Mouse (Mus musculus) layer of hippocampus, postnatal 36 days (tissue): ENCODE data around the gene Notch2. TPM values are rescaled to one million over a fixed set of nuclear protein-coding genes. Genes with fewer than 3 reads are reported as not detected.

ENCODE experiments used
- DNase-seq, 2 experiments: peaks; one replicate each; pipeline ENCODE4 v3.0.0; 2022
- total RNA-seq, 2 experiments: library from RNA; stranded (reverse); gene quantifications; 2 replicates each; pipeline ENCODE4 v1.2.3; 2021

The Notch2 gene
- total RNA-seq, 2 experiments from 2014 or later, result 23.2 to 24.6 TPM

DNA sequence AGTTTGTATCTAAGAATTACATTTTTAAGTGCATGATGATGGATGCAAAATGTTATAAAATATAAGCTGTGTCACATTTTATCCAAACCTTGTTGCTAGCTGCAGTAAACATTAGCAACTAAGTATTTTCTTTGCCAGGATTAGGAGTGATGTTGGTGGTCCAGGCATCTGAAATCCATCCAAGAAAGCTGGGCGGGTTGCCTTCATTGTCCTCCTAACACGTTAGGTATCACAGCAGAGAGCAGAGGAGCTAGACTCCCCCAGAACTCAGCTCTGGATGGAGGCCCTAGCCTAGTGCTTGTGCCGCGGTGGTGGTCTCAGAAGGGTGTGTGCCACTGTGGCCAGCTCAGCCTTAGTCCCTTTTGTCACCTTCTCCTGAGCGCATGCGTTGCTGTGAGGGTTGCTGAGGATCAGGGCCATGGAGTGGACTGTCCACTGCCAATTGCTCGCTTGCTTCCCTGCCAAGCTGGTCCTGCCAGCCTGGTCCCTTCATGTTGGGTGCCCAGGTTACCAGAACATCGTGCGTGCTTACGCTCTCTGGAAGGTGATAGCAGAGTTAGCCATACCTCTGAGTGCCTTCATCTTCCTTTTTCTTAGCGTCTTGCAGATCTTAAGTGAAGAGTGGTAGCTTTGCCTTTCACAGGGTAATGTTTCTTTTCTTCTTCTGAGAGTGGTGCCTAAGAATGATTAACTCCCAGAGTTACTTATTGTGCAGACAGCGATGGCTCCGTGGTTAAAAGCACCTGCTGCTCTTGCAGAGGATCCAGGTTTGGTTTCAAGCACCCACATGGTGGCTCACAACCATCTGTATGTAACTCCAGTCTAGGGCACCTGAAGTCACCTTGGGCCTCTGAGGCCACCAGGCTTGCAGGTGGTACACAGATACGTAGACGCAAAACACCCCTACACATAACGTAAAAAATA lies 39.4 kb downstream of the Notch2 start:
- no peak for DNase-seq

DNA sequence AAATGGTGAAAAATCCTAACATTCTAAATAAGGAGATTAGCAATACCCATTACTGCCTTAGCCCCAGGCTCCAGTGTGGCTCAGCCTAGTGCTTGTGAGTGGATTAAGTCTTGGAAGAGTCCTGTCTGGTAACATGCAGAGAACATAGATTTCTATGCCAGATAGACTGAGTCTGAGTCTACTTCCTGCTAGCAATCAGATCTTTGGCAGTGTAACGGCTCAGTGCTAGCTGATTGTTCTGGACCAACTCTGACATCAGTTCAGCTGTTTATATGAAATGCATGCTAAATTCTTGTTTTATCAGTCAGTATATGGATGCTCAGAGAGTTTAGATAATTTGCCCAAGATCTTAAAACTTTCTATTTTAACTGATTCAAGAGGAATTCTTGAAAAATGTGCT lies 40.5 kb downstream of the Notch2 start:
- no peak for DNase-seq

DNA sequence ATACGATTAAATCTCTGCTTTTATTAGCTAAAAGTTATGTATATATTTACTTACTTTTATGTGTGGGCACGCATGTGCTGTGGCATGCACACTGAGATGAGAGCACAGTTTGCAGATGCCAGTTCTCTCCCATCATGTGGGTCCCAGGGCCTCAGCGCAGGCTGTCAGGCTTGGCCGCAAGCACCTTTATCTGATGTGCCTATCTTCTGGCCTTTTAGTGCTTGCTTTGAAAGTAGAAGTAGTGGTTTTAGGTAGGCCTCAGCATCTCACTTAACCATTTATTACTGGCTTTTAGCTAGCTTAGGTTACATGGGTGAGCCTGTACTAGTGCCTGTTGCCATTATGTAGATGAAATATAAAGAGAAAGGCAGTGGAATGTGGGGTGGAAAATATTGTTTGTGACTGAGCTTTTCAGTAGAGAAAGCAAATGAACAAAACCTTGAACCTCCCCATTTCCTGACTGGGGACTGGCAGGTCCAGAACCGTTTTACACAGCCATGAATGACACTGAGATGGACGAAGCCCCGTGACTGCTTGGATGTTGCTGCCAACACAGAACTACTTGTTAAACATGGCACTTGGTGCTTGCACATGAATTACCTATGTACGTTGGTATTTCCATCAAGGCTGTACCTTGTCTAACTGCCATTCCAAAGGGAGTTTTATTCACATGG lies 41.1 kb downstream of the Notch2 start:
- no peak for DNase-seq

DNA sequence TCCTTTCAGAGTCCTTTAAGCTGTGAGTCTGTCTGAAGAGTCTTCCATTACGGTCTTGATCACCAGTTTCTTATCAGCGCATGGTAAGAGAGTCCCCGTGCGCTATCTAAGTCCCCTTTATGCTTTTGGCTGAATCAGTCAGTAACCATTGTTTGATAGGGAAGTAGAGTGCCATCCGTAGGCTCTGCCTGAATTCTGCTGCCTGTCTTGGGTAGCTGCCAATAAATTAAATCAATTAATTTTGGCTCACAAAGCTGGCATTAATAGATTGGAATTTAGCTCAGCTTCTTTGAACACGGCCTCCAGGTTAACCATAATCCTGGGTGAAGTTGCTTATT lies 41.6 kb downstream of the Notch2 start:
- no peak for DNase-seq

DNA sequence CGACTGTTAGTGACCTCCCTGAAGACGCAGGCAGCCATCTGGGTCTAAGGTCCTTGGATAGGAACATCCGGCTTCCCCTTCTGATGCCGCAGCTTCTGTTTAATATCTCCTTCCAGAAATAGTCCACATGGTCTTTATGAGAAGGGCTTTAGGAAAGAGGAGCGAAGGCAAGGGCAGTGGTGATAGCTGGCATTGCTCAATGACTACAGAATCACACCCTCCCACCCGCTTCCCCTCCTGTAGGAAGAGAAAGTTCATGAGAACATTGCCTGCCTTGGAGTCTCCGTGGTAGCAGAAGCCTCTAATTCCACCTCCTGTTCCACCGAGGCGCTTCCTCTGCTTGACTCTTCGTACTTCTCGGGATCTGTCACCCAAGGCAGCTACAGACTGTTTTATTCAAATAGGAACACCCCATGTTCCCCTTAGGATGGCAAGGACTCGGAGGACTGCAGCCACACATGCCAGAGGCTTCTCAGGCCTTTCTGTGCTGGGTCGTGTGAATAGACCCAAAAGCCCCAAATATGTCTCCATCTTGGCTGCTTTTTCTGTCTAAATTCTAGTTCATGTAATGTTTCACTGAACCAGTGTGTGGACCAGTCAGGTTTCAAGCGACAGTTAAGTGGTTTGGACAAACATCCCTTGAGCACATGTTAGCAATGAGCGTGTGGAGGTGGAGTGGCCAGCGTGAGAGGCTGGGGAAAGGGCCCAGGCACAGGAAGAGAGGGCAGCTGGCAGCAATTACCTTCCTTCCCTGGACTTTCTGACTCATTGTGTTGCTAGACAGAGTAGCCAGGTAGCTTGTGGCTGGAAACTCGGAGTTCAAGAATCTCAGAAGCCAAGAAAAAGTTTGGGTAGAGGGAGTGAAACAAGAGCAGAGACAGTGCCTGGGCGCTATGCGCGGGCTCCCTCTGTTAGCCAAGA lies 42.7 kb downstream of the Notch2 start:
- DNase-seq, result no peak

DNA sequence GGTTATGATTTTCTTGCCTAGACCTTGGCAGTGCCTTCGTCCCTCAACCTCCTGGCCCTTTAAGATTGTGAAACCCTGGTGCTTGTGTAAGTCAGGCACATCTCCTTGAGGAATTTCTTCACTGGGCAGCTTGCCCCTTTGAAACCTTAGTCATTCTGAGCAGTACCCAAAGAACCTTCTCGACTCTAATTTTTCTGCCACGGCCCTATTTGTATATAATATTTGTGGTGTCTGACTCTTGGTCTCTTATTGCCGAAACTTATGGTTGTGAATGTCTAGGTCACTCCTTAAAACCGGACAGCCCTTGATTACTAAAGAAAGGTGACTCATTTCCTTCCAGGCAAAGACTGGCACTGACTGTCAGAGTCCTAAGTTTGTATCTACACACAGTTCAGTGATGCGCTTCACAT lies 43.6 kb downstream of the Notch2 start:
- no peak for DNase-seq

DNA sequence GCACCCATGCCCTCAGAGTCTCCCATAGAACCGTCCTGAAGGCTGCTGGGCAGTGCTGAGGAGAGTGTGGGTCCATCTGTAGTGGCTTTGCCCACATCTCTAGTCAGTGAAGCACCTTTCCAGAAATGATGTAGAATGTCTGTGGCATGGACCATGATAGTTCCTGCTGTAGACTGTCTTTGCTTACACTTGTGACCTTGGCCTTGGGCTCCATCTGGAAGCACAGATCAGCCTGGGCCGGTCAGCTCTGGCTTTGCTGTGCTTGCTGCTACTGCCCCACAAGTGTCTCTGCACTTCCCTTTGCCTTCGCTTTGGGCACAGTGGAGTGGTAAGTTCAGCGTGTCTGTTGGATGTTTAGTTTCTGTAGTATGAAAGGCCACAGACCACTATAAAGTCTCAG lies 45.7 kb downstream of the Notch2 start:
- DNase-seq, result no peak

DNA sequence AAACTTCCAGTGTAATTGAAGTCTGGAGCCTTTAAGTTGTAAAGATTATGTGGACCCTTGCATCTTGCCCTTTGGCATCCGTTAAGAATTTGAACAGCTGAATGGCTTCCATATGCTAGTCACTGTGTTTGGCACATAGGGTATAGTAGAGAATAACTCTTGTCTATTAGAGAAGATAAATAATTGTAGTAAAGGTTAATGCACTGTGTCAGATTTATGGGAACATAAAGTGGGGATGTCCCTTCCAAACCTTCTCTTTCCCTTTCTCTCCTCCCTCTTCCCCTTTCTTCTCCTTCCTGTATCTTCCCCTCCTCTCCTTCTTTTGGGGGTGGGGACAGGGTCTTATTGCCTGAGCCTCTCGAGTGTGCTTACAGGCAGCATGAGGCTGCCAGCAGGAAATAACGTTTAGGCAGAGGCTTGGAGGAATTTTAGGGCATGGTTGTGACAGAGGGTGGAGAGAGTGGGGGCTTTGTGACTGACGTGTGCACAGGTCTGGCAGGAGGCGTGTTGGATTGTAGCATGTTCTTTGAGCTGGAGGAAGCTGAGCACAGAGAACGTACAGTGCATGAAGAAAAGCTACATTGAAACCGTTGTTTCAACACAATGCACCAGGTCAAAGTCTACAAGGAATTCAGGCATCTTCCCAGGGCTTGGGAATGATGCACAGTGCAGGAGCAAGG lies 47.8 kb downstream of the Notch2 start:
- DNase-seq, result no peak

DNA sequence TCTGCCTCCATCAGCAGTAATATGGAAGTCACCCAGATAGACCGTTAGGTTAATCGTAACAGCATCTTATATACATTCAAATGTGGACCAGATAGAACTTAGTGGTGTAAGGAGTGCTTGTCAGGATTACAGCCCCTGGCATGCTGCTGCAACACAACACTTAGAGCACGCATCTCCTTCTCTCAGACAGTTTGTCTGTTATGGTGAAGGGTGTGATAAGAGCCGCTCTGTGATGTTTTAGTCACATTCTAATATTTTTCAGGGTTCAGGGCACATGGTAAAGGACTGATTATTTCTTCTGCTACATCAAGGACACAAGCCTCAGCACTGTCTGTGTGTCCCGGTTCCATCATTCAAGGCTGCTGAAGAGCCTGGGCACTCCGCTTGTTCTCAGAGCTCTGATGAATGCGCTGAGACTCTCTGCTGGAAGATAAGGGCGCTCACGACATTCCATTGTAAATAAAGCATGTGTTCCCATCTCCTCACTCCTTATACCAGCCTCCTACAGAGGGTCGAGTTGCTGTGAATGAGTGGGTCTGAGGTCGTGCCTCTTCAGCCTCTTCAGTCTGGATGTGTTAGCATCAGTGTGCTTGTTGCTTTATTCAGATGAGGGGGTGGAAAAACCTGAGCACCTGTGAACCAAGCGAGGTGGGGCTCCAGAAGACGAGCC lies 48.5 kb downstream of the Notch2 start:
- no peak for DNase-seq

DNA sequence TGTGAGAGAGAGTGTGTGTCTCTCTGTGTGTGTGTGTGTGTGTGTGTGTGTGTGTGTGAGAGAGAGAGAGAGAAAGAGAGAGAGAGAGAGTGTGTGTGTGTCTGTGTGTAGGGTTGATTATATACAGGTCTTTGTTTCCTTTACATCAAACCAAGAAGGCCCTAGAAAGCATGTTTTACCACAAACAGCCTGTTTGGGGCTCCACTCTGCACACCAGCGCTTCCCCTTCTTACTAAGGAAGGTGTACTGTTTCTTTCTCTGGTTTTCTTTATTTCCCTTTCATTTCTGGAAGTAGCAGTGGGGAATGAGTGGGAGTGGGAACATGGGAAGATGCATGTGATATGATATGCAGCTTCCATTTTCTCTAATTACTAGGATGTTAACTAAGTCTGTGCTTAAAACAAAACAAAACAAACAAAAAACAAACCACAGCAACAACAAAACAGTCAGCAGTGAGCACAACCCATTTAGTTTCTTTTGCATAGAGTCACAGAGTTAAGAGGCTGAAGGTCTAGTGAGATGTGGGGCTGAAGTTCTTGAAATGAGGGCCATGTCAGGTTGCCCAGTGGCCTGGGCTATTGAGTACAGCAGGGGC lies 49.4 kb downstream of the Notch2 start:
- no peak for DNase-seq

DNA sequence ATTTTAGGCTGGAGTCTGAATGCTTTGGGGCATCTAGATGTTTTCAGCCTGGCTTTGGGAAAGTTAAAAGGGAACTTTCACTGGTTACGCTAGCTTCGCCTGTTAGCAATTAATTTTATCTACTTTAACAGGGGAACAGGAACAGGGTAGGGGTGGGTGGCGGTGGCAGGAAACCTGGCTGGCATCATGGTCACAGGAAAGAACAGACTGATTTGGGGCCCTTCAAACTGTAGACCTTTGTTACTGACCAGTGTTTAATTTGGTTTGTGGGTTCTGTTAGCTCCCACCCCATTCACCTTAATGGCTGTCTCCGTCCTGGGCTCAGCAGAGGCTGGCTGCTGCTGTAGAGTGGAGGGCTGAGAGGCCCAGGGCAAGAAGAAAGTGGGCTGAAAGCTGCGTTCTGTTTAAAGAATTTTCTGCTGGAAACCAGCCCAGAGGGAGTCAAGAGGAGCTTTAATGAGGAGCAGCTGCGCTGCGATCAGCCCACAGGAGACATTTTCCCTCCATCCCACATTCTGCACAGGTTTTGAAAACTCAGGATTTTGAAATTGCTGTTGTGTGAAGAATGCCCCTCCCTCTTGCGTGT lies 50.0 kb downstream of the Notch2 start:
- DNase-seq, result peak in 1 of 2 experiments; percentile 46

DNA sequence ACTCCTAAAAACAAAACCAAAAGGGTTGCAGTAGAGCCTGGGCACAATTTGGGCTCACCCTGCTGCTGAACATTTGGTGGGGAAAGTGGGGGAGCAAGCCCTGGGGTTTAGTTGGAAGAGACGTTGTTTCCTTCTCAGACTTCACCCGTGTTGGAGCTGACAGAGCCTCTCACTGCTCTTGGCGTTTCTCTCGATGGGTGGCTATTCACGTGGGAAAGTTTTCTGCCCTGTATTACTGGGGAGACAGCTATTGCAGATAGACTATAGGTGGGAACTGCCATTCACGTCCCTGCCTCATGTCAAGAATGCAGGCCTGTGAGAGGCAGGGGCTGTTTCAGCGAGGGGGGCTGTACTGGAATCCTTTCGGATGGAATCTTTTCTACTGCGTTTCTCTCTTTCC lies 50.5 kb downstream of the Notch2 start:
- no peak for DNase-seq

DNA sequence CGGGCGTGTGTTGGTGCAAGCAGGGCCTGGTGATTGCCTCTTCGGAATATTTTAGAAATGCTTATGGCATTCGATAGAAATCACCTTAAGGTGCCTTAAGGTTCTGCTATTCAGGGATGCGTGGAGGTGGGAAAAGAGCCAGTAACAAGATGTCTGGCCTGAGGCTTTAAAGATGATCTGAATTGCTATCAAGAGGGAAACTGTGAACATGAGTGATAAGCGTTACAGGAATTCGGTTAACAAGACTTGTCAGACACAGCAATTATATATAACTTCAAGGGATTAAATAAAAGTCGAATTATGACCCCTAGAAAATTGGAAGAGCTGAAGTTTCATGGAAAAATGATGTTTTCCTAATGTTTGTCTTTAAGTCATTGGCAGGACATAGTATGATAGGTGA lies 51.7 kb downstream of the Notch2 start:
- no peak for DNase-seq

DNA sequence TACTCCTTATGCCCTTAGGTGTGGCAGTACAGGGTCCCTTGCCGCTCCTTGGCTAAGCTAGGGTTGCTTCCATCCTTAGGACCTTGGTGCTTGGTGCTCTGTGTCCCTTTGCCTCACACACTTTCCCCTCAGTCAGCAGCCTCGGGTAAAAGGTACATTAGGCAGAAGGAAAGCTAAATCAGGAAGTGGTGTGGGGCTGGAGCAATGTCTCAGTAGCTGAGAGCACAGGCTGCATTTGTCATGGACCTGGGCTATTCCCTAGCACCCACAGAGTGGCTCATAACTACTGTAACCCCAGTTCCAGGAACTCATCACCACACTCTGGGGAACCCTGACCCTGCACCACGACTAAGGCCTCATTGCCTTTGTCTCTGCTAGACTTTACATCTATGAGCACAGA lies 53.1 kb downstream of the Notch2 start:
- DNase-seq, result no peak

DNA sequence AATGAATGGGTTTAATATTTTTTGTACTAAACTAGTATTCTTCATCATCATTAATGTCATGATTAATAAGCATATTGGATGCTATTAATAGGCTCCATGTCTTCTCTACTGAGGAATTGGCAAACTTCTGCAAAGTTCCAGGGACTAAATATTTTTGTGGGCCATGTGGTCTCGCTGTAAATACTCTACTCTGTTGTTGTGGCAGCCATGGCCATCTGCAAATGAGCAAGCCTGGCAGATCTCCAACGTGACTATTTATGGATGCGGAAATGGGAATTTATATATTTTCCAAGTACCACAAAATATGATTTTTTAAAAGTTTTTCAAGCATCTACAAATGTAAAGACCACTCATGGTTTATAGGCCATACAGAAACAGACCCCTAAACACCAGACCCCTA lies 54.1 kb downstream of the Notch2 start:
- no peak for DNase-seq

DNA sequence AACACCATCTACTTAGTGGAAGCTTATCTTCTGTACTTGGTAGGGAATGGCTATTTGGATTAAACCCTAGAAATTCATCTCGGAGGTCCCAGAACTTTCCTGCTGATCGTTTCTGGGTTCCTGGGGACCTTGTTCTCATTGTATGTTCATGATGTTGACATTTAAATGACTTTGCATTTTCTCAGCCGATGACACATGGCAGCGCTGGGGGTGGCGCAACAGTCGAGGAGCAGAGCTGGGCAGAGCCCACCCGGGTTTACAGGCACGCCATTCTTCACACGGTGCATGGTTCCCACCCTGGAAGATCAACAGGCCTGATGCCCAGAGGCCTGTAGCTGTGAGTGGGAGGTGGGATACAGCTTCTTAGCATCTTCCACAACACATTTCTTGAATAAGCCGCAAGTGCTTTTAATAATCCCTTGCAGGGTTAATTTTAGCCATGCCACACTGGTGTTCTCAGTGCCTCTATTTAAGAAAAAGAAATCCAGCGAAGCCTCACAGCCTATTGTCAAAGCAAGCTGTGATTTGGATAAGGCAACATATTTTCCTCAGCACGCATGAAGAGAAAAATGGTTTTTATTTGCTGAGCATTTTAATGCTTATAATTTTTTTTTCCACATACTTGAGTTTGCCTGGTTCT lies 54.6 kb downstream of the Notch2 start:
- no peak for DNase-seq

DNA sequence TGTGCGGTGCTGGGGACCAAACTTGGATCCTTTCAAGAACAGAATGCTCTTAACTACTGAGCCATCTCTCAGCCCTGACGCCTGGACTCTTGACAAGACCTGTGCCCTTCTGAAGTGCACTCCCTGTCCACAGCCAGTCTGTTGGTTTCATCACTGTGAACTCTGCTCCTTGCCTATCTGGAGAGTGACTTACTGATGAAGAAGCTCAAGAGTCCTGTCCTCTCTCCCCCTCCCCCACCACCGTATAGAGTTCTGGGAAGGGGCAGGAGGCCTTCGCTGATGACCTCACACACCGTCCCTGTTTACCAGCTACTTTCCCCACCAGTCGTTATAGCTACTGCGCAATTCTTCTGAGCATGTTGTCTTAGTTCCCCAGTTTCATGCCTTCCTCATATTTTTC lies 55.8 kb downstream of the Notch2 start:
- DNase-seq, result no peak

DNA sequence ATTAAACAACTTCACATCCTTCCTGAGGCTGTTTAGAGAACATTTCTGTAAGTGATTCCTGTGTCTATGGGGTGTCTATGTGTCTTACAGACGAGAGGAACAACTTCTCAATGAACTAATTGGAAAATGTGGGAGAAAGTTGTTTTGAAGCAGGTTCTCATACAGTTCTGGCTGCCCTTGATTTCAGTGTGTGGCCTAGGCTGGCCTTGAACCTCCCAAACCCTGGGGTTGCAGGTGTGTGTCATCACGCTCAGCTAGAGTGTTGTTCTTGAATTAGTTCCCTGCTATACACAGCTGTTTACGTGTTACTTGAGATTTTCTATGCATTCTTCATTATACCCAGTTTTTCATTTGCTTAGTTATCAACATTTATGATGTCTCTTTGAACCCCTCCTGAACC lies 56.5 kb downstream of the Notch2 start:
- DNase-seq, result no peak

DNA sequence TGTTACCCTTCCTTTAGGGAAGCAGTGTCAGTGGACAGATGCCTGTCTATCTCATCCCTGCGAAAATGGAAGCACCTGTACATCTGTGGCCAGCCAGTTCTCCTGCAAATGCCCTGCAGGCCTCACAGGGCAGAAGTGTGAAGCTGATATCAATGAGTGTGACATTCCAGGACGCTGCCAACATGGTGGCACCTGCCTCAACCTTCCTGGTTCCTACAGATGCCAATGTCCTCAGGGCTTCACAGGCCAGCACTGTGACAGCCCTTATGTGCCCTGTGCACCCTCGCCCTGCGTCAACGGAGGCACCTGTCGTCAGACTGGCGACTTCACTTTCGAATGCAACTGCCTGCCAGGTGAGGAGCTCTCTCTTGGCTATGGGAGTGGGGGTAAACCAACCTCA lies 59.2 kb downstream of the Notch2 start:
- DNase-seq, result no peak

DNA sequence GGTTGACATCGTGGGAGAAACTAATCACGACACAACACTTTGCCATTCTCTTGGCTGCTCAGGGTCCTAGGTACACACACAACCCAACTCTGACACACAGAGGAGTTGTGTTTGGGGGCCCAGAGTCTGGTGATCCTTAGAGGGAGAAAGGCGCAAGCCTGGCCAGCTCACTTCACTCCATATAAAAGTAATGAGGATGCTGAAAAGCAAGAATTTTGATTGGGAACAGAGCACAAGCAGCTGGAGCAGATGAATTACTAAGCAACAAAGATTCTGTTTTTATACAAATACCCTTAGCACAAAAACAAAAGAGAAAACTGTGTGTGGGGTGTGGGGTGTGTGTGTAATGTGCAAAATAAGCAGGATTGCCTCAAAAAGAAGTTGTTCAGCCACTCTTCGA lies 60.2 kb downstream of the Notch2 start:
- DNase-seq, result no peak
